Comparison of ENCODE assay signal across 16 mouse cellular contexts in genomic region chr5:73210127-73210970, GRCm38 (mm10). TPM values are rescaled to one million over a fixed set of nuclear protein-coding genes. Genes with fewer than 3 reads are reported as not detected.
DNase-seq lines count a peak whose midpoint lies in the region; ATAC-seq and TF ChIP-seq lines count a peak whose summit lies in the region.
"Had no signal": no experiment of that assay in that cellular context is flagged by ENCODE, and none has a peak within 500 bp of the region (broad histone marks: within the 10 kb centered on the region; RNA-seq: fewer than 3 reads in every experiment).

No protein-coding gene starts in this region.

- H3K4me1 ChIP-seq in kidney, embryonic 15.5 days = peaks cover 21% of the 10 kb centered on the region
- 0 out of 2 replicates have a peak, but pooled peaks cover 2% of the 10 kb centered on the region for H3K4me1 ChIP-seq in stomach, embryonic 14.5 days (ENCODE audit: control insufficient read depth, insufficient read depth, low read length)
- H3K4me1 ChIP-seq in stomach, postnatal 0 days (replicated peaks; ENCODE audit: control insufficient read depth, insufficient read depth) = no peaks in the 10 kb centered on the region
- no peaks in the 10 kb centered on the region for H3K4me1 ChIP-seq in lung, postnatal 0 days (ENCODE audit: insufficient read depth, low read depth, low read length)

- TF ChIP-seq EP300 in stomach, postnatal 0 days (optimal IDR thresholded peaks at IDR 0.05) = no peak
- no peak for TF ChIP-seq EP300 in lung, postnatal 0 days (IDR thresholded peaks at IDR 0.05)

- H3K27me3 ChIP-seq in kidney, embryonic 15.5 days = no peaks in the 10 kb centered on the region
- H3K27me3 ChIP-seq in stomach, embryonic 14.5 days (ENCODE audit: control insufficient read depth, insufficient read depth, low read length) = no peaks in the 10 kb centered on the region
- H3K27me3 ChIP-seq in stomach, postnatal 0 days (ENCODE audit: control insufficient read depth, insufficient read depth, low read length) = no peaks in the 10 kb centered on the region
- no peaks in the 10 kb centered on the region for H3K27me3 ChIP-seq in splenic B cell, adult 2 months (ENCODE audit: control insufficient read depth, insufficient read depth, low read length, poor library complexity, severe bottlenecking)
- no peaks in the 10 kb centered on the region for H3K27me3 ChIP-seq in lung, postnatal 0 days (replicated peaks; ENCODE audit: insufficient read depth, low read length)
- H3K27me3 ChIP-seq: hindbrain, embryonic 12.5 days; limb, embryonic 13.5 days had no signal

- no peak for DNase-seq in kidney, postnatal 14 days
- no peak for DNase-seq in stomach, postnatal 0 days (ENCODE audit: low spot score)
- peak; percentile 89 for DNase-seq in R1 (ENCODE audit: low read depth, low spot score)
- peak; percentile 16 for DNase-seq in splenic B cell, adult 2 months (ENCODE audit: low read depth, low spot score)
- DNase-seq in urinary bladder, adult 2 months (ENCODE audit: low spot score) = no peak
- no peak for DNase-seq in lung, postnatal 0 days (ENCODE audit: low spot score)
- DNase-seq: adrenal gland, postnatal 10 days; cerebellum, adult 9-10 months; gastrocnemius, postnatal 25 days; kidney, adult 11 months; kidney, postnatal 4 days; lung, postnatal 4 days had no signal

- H3K36me3 ChIP-seq in kidney, embryonic 15.5 days = peaks cover 15% of the 10 kb centered on the region
- 0 out of 2 replicates have a peak, but pooled peaks cover 8% of the 10 kb centered on the region for H3K36me3 ChIP-seq in stomach, embryonic 14.5 days (ENCODE audit: control insufficient read depth, insufficient read depth, low read length)
- peaks cover 2% of the 10 kb centered on the region; the same call in 1 of the 2 replicates for H3K36me3 ChIP-seq in stomach, postnatal 0 days (ENCODE audit: control insufficient read depth, insufficient read depth, low read length)
- H3K36me3 ChIP-seq in splenic B cell, adult 2 months (ENCODE audit: control insufficient read depth, insufficient read depth, low read length, poor library complexity, severe bottlenecking) = no peaks in the 10 kb centered on the region
- no peaks in the 10 kb centered on the region for H3K36me3 ChIP-seq in lung, postnatal 0 days (ENCODE audit: insufficient read depth, low read length)

- H3K9ac ChIP-seq in kidney, embryonic 15.5 days = no peak overlapping the region
- H3K9ac ChIP-seq in stomach, embryonic 14.5 days (replicated peaks; ENCODE audit: low read depth, low read length) = no peak overlapping the region
- H3K9ac ChIP-seq in stomach, postnatal 0 days (ENCODE audit: low read length) = no peak overlapping the region
- H3K9ac ChIP-seq in lung, postnatal 0 days (replicated peaks; ENCODE audit: low read depth) = no peak overlapping the region
- H3K9ac ChIP-seq: hindbrain, embryonic 12.5 days; limb, embryonic 13.5 days had no signal

- no peak for TF ChIP-seq CTCF in stomach, postnatal 0 days (IDR thresholded peaks at IDR 0.05; ENCODE audit: low read depth)
- no peak for TF ChIP-seq CTCF in lung, postnatal 0 days (IDR thresholded peaks at IDR 0.05)

- no peak overlapping the region for H3K4me3 ChIP-seq in kidney, embryonic 15.5 days (replicated peaks)
- H3K4me3 ChIP-seq in stomach, embryonic 14.5 days (ENCODE audit: low read depth, low read length) = no peak overlapping the region
- no peak overlapping the region for H3K4me3 ChIP-seq in stomach, postnatal 0 days (ENCODE audit: low read depth, low read length)
- H3K4me3 ChIP-seq in lung, postnatal 0 days (ENCODE audit: low read depth, low read length) = no peak overlapping the region
- H3K4me3 ChIP-seq: hindbrain, embryonic 12.5 days; limb, embryonic 13.5 days had no signal

- H3K27ac ChIP-seq in kidney, embryonic 15.5 days = no peak overlapping the region
- H3K27ac ChIP-seq in stomach, embryonic 14.5 days (ENCODE audit: low read length) = no peak overlapping the region
- H3K27ac ChIP-seq in stomach, postnatal 0 days (replicated peaks) = no peak overlapping the region
- no peak overlapping the region for H3K27ac ChIP-seq in lung, postnatal 0 days (ENCODE audit: low read length)
- H3K27ac ChIP-seq: hindbrain, embryonic 12.5 days; limb, embryonic 13.5 days had no signal

- WGBS in kidney, embryonic 15.5 days = 82% methylated on average over 22 of the region's 22 CpGs
- 90% methylated on average over 22 of the region's 22 CpGs for WGBS in stomach, embryonic 14.5 days
- WGBS in stomach, postnatal 0 days = 85% methylated on average over 22 of the region's 22 CpGs
- WGBS in lung, postnatal 0 days = 87% methylated on average over 22 of the region's 22 CpGs

- no peak overlapping the region for H3K4me2 ChIP-seq in kidney, embryonic 15.5 days
- H3K4me2 ChIP-seq in stomach, embryonic 14.5 days (replicated peaks; ENCODE audit: low read depth, low read length) = no peak overlapping the region
- H3K4me2 ChIP-seq in stomach, postnatal 0 days (replicated peaks; ENCODE audit: low read depth) = no peak overlapping the region
- H3K4me2 ChIP-seq in lung, postnatal 0 days (replicated peaks; ENCODE audit: low read depth, low read length) = no peak overlapping the region
- H3K4me2 ChIP-seq: hindbrain, embryonic 12.5 days; limb, embryonic 13.5 days had no signal

- H3K9me3 ChIP-seq in kidney, embryonic 15.5 days (replicated peaks) = no peaks in the 10 kb centered on the region
- H3K9me3 ChIP-seq in stomach, embryonic 14.5 days (ENCODE audit: control insufficient read depth, low read depth, low read length) = no peaks in the 10 kb centered on the region
- no peaks in the 10 kb centered on the region for H3K9me3 ChIP-seq in stomach, postnatal 0 days (ENCODE audit: control insufficient read depth, low read length)
- H3K9me3 ChIP-seq in lung, postnatal 0 days (ENCODE audit: low read length) = no peaks in the 10 kb centered on the region
- H3K9me3 ChIP-seq: hindbrain, embryonic 12.5 days; limb, embryonic 13.5 days had no signal

- ATAC-seq in kidney, embryonic 15.5 days (replicated peaks; ENCODE audit: low FRiP score) = peak; percentile 62; the same call in 1 of the 2 replicates
- ATAC-seq in stomach, embryonic 14.5 days (ENCODE audit: insufficient number of reproducible peaks, insufficient read depth, low FRiP score, low read depth) = 0 out of 2 replicates have a peak, but pooled peaks have one; percentile 53
- no peak; the same call in 1 of the 2 replicates for ATAC-seq in stomach, postnatal 0 days (ENCODE audit: low FRiP score, low TSS enrichment)
- no peak; the same call in 1 of the 2 replicates for ATAC-seq in lung, postnatal 0 days

RNA-seq across cellular contexts. Expression of gene Fryl, which starts 46.1 kb away (rescaled TPM):
- polyA plus RNA-seq in kidney, embryonic 15.5 days (2015; fragmentation: Nextera tagmentation; extraction: Ambion mirVana) = 34.4 and 34.8 TPM in 2 replicates
- polyA plus RNA-seq in stomach, embryonic 14.5 days (2014; fragmentation: Nextera tagmentation; extraction: Ambion mirVana) = 32.0 and 33.4 TPM in 2 replicates
- 20.8 TPM in 2 replicates for polyA plus RNA-seq in stomach, postnatal 0 days (2015; fragmentation: Nextera tagmentation; extraction: Ambion mirVana)
- polyA plus RNA-seq in urinary bladder, adult 2 months (2012; rRNA removed) = 35.4 and 52.6 TPM in 2 replicates
- 20.9 and 21.9 TPM in 2 replicates for polyA plus RNA-seq in lung, postnatal 0 days (2015; fragmentation: Nextera tagmentation; extraction: Ambion mirVana)

Comparison
In these comparisons a context has a peak if more than half of its experiments do, and no peak if none do; other contexts are left out.
1. ATAC-seq: peak in kidney, embryonic 15.5 days (single experiment) and stomach, embryonic 14.5 days (single experiment); none in stomach, postnatal 0 days (single experiment) and lung, postnatal 0 days (single experiment).
2. DNase-seq: peak in R1 (single experiment) and splenic B cell, adult 2 months (single experiment); none in kidney, postnatal 14 days (single experiment), stomach, postnatal 0 days (single experiment), urinary bladder, adult 2 months (single experiment) and lung, postnatal 0 days (single experiment).